Mouse (Mus musculus): ENCODE measurements at regions not wholly inside any gene's neighbourhood (a gene's known extent, or its start where the extent isn't known, plus 50 kb on each side); places are given as distances from the start of the nearest gene placed in this dataset.

DNA sequence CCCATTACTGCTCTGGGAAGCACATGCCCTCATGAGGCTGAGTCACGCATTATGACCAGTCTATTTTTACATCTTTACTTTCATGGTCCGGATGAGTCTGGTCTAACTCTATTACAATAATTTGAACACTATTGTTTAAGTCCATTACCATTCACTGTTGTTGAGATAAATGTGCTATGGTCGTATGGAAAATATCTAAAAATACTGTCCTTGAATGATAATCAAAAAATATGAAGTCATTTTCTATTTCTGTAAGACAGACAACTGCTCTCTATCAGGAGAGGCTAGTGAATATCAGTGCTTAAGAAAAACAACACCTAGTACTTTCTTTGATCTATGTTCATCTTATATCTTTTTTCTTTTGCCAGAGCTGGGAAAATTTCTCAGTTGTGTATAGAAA, 359.6 kb upstream of the Atp2b1 start:
- DNase-seq (ENCODE audit: low spot score in 2 of 2): no peak

DNA sequence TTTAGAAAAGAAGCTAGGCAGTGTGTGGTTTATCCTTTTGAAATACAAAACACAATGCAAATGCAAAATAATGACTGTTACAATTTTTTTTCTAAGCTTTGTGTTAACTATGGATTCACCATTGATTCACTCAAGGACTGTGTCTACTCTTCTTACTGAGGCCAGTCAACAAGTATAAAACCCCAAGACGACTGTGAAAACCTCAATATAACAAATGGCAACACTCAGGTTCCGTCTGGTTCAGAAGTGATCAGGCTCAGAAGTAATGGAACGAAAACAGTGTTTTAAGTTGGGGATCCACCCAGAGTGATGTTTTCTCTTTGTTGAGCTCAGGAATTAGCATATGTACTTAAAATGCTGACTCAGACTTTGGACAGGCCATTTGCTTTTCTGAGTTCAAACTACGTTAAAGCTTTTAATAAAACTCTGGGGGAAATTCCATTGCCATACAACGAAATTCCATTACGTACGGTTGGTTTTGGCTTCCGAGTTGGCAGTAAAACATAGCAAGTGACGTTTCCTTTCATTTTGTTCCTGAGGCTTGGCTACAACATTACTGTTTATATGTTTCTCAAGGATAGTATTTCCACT, 356.6 kb upstream of the Atp2b1 start:
- no peak for DNase-seq (ENCODE audit: low spot score in 2 of 2)

DNA sequence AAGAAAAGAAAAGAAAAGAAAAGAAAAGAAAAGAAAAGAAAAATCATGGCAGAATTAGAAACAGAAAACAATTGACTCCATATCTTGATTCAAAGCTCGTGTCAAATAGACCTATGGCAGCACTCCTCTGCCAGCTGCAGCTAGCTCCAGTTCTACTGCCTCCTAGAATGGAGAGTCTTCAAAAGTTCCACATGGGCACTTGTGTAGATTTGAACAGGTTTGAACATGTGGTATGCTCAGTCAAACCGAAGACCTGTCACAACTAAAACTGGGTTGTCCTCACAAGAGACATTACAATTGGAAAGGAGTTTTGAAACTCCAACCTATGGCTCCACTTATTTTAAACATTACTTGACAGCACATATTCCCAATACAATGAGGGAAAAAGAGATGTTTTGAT, 355.6 kb upstream of the Atp2b1 start:
- DNase-seq (ENCODE audit: low spot score in 2 of 2): no peak

DNA sequence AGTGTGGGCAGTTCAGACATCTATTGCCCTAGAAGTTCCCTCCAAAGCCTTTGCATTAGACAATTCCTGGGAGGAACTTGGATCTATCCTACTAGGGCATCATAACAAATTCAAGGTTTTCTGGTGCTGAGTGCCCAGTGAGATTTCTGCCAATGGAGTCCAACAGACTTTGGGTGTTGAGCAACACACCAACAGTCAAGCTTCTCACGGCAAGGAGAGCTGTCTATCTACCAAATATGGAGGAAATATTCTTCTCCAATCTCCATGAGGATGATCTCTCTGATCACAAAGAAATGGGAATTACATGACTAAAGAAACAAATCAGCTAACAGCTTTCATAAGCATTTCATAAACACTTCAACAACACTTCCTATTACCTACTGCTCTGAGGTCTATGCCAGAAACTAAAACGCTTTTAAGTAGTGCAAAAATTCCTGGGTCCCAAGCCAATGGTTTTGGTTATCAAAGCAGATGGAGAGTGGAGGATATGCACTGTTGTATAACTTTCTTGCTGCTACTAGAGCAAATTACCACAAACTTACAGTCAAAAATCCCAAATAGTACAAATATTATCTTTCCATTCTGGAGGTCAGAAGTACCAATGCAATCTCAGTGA, 351.8 kb upstream of the Atp2b1 start:
- no peak for DNase-seq (ENCODE audit: low spot score in 2 of 2)

DNA sequence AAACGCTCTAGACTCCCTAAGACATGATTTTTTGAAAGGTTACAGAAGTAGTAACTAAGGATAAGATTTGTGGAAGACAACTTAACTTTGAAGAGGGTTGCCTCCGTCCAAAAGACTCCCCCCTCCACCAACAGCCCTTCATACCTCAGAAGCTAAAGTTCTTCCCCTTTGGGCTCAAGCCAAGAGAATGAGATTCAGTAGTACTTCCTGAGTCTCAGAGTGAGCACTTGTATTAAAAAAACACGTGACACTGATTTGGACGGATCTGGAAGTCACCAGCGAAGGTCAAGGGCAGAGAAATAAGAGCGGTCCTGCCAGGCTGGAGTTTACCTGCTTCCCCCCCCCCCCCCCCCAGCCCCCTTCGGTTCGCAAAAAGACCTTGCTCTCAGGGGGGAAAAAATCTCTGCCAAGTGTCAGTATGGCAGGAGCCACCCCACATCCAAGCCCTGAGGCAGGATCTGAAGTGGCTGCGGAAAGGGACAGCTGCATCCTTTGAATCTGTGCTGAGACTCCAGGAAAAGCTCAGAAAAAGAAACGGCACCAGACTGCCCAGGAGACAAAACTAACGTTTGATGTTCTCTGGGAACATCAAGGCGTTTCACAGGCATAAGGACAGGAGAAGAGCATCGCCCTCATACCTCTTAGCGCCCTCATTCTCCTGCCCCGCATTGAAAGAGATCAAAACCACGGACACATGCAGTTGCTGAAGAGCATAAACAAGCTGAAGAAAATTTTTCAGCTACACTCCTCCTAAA, 341.2 kb upstream of the Atp2b1 start:
- DNase-seq (ENCODE audit: low spot score in 2 of 2): no peak

DNA sequence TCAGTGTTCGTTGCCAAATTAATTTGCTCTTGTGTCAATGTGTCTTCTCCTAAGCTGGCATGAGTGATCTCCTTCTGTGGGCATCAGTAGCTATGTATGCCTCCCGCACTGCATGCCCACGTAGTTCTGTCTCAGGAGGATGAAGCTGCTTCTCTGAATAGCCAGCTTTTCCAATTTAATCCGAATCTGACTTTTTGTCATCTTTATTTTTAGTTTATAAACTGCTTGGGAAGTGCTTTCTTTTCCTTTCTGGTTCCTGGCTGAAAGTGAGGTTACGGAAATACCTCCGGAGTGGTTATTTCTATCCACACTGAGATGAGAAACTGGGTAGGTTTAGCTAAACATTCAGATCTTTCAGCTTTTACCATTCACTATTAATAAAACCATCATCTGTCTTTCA, 337.2 kb upstream of the Atp2b1 start:
- DNase-seq (ENCODE audit: low spot score in 2 of 2): peak in 1 of 2 experiments; percentile 37

DNA sequence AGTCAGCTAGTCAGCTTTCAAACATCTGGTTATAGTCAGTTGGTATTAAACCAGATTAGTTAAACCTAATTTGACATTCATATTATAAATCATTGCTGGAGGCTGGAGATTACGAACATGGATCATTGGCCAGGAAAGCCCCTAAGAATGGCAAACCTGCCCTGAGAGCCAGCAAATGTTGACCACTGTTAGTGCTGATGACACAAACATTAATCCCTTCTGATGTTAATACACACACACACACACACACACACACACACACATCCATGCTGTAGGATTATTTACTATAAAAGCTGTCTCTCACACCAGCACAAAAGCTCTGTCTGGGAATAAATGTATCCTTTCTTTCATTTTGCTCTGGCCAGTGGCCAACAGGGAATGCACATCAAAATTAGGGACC, 329.4 kb upstream of the Atp2b1 start:
- DNase-seq (ENCODE audit: low spot score in 2 of 2): no peak

DNA sequence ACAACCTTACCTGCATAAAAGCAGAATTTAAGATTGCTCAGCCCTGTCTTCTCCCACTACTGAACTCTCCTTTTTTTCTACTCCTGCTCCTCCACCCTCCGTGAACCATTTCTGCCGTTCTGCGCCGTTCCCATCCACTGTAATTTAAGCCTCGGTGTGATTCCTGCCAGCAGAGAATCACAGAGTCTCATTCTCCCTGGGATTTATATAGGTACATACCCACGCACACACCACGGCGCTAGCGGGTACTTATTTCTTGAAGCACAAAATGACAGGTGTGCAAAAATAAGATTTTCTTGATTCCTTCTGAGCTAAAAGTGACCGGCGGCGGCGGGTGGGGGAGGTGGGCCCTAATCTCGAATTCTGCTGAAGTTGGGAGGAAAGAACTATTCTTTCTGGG, 324.5 kb upstream of the Atp2b1 start:
- DNase-seq (ENCODE audit: low spot score in 2 of 2): no peak

DNA sequence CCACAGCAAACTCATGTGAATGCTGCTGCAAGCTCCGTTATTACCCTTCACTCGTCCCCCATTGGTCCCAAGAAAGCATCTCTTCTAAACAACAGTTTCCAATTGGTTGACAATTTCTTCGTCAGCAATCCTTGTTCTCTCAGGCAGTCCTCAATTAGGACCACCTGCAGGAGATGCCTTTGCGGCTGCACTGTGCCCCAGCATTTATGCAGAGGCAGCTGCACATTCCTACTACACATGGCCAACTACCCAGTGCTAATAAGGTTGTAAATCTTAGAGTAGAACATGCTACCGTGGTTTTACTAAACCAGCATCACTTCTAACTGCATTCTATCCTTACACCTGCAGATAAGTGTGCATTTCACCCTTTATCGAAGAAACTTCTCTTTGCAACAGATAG, 322.1 kb upstream of the Atp2b1 start:
- no peak for DNase-seq (ENCODE audit: low spot score in 2 of 2)

DNA sequence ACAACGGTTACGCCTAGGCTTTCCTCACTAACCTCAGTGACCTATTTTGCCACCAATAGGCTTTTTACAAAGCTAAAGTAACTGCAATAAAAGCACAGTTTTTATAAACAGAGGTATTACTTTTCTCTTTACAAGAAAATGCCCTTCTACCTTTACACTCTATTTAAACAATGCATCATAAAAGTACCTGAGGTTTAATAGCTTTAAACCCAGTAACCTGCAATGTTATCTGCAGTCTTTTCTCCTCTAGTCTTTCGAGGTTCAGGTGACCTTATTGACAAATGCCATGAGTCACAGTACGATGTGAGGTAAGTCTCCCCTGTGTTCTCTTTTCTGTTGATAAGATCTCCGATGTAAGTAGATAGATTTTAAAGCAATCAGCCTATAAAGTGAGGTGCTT, 320.3 kb upstream of the Atp2b1 start:
- DNase-seq (ENCODE audit: low spot score in 2 of 2): no peak

DNA sequence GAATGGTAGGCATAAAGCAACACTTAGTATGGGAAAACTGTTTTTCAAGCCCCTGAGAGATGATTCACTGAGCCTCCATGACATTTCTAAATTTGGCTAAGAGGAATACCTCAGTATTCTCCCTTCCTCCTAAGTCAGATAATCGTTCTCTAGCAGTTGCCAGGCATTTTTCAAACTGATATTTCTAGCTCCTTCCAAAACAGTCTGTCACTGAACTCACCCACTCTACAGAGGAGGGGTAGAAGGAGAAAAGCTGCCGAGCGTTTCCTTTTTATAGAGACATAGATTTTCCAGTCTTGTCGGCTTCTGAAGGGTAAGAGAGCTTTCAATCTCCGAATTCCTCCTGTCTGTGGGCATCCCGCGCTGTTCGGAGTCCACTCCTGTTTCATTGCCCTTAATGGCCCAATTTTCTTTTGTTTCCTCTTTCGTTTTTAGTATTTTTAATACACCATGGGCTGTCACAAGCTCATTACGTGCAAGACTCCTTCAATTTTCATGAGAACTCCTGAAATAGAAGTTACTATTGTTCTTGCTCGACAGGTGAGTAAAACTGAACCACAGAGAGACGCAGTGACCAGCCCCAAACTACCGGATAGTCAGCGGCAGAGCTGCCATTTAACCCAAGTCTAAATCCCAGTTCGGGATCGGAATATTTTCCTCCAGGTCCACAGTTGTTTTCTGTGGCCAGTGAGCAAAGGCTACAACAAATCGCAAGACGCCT, 305.8 kb upstream of the Atp2b1 start:
- peak; percentile 45 to 62 for DNase-seq (ENCODE audit: low spot score in 2 of 2)

DNA sequence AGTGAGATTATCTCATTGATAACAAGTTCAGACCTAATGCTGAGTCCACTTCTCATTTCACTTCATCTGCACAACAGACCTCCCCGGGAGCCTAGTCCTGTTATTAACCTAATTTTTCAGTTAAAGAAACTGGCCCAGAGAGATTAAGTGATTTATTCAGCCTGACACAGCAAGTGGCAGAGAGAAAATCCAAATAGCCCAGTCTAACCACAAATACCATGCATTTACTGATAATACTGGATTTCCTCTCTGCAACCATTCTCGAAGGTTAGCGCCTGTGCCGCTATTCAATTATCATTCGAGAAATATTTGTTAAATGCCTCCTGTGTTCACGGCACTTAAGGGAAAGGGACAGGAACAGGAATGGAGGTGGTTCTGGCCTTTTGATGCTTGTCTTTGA, 303.5 kb upstream of the Atp2b1 start:
- DNase-seq (ENCODE audit: low spot score in 2 of 2): no peak

DNA sequence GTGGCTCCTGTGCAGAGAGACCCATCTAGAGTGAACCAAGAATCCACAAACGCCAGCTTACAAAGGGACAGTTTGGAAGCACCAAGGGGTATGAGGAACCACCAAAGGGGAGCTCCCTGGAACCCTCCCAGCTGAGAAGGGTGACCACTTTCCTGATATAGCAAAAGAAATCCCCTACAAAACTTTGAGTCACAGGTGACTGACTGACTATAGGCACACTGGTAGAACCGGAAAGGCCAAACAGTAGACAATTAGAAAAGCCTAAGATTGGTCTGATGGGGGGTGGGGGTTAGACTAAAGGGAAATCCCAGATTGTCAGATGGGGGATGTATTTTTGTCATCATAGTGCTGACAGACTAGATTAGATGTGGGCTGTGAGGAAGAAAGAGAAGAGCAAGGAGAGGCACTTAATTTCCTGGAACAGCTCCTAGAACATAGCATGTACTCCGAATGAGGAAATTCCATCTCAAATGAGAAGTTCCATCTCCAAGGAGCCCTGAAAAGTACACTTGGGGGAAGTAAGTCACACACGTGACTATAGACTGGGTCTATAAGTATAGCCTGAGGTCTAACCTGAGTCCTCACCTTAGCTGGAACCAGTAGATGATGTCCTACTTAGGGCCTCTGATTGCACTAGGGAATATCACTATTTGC, 302.4 kb upstream of the Atp2b1 start:
- DNase-seq (ENCODE audit: low spot score in 2 of 2): no peak

DNA sequence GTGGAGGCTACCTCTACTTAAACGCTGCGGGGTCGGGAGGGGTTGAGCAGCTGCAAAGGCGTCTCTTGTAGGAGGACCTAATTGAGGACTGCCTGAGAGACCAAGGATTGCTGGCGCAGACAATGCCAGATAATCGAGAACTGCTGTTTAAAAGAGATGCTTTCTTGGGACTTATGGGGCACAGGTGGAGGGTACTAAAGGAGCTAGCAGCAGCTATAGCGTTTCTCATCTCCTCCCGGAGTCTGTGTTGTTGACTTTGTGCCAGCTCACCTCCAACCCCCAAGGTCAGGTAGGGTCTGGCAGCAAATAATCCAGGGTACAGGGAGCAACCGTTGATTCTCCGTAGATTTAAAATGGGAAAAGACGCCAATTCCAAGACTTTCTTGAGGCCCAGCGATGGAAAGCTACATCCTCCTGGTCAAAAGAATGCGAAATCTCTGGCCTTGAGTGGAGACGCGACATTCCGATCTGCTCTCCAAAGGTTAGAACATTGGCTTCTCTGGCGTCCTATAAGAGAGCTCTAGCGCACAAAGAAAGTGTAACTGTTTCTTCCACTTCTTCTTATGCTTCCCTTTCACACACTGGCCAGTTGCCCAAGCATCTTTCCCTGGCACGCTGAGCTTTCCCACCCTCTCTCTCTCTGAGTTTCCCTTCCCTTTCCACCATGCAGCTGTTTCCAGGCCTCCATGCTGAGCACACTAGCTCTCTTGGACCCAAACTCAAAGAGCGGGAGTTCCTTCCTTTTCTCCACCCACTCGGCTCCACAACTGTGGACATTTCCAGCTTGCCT, 295.3 kb upstream of the Atp2b1 start:
- DNase-seq (ENCODE audit: low spot score in 2 of 2): no peak

DNA sequence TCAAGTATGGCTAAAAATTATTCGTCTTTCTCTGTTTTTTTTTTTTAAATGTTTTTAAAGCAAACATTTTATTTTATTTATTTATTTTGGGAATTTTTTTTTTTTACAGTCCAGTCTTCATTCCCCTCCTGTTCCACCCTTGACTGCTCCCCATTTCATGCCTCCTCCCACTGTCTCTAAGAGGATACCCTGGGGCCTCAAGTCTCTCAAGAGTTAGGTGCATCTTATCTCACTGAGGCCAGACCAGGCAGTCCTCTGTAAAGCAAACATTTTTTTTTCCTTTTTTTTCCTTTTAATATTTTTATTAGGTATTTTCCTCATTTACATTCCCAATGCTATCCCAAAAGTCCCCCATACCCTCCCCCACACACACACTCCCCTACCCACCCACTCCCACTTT, 290.1 kb upstream of the Atp2b1 start:
- no peak for DNase-seq (ENCODE audit: low spot score in 2 of 2)

DNA sequence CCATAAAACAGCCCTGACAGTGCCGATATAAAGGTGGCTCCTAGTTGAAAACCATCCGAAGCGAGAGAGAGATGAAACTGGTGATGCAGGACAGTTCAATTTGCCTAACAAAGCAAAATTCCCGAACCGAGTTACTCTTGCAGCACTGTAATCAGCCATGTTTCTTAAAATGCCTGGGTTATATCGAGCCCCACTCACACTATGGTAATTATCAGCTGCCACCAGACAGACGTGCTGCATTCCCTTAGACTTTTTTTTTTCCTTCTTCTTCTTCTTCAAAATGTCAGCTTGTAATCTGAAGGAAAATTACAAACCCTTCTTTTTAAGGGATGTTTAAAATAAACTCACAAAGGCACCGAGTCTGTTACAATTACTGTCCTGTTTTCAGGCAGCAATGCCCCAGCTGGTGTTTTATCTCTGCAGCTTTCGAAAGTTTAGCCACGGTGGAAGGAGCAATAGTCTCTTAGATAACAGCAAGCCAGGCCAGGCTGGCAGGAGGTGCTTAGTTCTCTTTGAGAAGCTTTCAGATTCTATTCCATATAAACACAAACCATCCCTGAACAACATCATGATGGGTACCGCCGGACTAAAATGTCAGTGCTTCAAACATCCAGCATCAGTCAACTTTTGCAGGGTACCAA, 289.4 kb upstream of the Atp2b1 start:
- DNase-seq (ENCODE audit: low spot score in 2 of 2): no peak

DNA sequence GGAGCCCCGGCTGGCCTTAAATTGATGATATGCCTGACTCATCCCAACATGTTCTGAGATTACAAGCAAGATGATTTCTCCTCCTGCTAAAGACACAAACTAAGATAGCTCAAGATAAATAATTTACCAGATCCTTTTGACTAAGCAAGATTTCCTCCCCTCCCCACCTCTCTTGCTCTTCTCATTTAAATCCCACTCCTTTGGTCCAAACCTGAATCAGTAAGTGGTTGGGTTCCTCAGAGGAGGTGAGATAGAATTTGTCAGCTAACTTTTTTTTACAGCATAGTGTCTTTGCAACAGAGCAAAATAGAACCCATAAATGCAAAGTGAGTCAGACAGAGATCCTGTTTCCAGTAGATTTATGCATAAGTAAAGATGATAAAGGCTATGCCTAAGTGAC, 286.0 kb upstream of the Atp2b1 start:
- DNase-seq (ENCODE audit: low spot score in 2 of 2): no peak

DNA sequence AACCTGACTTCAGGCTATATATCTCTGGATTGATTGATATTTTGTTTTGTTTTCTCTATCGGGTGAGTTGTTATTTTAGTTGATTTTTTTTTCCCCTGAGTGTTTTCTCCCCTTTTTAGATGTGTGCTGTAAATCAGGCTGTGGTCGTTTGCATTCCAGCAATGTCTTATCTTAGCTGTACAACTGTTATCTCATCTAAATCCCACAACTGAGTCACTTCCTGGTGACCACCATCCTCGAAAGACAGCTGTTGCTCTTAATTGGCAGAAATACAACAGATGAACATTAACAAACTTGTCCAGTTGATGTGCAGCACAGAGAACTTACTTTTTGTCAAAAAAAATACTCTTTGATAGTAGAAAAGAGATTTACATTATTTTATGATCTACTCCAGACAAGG, 285.0 kb upstream of the Atp2b1 start:
- DNase-seq (ENCODE audit: low spot score in 2 of 2): no peak

DNA sequence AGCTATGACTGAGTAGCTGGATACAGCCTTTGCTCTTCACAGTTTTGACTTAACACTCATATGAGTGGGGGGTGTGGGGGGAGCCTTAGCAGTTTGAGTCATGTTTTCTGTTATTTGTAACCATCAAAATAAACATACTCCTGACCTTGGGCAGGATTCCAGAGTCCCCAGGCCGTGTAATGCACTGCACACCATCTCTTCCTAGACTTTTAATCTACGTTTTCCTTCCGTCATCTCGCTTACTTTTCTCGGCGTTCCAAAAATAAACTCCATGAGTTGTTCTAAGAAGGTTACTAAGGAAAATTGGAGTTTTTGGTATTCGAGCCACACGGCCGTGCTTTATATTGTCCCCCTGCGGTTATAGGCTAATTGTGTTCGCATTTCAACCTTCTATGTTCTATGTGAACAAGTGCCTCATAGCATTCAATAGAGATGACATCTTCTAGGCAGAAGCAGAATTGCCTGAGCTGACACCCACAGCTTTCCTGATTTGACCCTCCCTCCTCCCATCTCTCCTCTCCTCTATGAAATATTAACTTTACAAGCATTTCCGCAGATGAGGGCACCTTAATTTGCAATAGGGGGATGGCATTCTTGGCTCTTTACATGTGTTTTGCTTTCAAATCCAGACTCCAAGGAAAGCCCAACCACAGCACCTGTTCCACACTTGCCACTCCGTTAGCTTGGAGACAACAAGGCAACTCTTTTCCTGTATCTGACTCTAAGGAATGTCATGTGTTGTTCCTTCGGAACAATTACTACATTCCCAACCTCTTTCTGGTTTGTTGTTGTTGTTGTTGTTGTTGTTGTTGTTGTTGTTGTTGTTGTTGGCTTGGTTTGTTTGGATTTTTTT, 276.2 kb upstream of the Atp2b1 start:
- no peak for DNase-seq (ENCODE audit: low spot score in 2 of 2)

Measured in layer of hippocampus, adult 18-20 months (tissue).